Mouse (Mus musculus) 3T3-L1 (cell line): Measurements from ENCODE around the gene Dnah7b.
"Not testable (repeated sequence)": the region's sequence is repeated elsewhere in the genome, so short reads cannot be mapped to it uniquely, and the experiment has no call there.

ENCODE experiments used
- DNase-seq: peaks from one replicate; pipeline ENCODE4 v3.0.0-alpha.2; 2015; ENCODE audit warnings: low read depth, low spot score

The Dnah7b gene

GRCm38 (mm10) chr1:46294451-46294850, 228.3 kb downstream of the Dnah7b start:
- DNase-seq: not testable (repeated sequence)

- DNase-seq: not testable (repeated sequence)
These were observed 259.8 kb downstream of the Dnah7b start for GRCm38 (mm10) chr1:46325942-46326341.

- DNase-seq: not testable (repeated sequence)
These were observed 279.2 kb downstream of the Dnah7b start for GRCm38 (mm10) chr1:46345301-46345700.

- DNase-seq: not testable (repeated sequence)
These were observed 314.5 kb downstream of the Dnah7b start for GRCm38 (mm10) chr1:46380641-46381040.

GRCm38 (mm10) chr1:46394681-46395297, 328.7 kb downstream of the Dnah7b start:
- DNase-seq: not testable (repeated sequence)

- peak; percentile 96 for DNase-seq
These were observed 342.4 kb downstream of the Dnah7b start for GRCm38 (mm10) chr1:46408324-46409115.

- not testable (repeated sequence) for DNase-seq
These were observed 348.7 kb downstream of the Dnah7b start for GRCm38 (mm10) chr1:46414798-46415197.

- DNase-seq: peak; percentile 77
These were observed 350.8 kb downstream of the Dnah7b start for GRCm38 (mm10) chr1:46416946-46417345.

GRCm38 (mm10) chr1:46418966-46419365, 352.9 kb downstream of the Dnah7b start:
- DNase-seq: not testable (repeated sequence)
